Mouse (Mus musculus) forebrain, embryonic 10.5 days (tissue): ENCODE measurements at regions not wholly inside any gene's neighbourhood (a gene's known extent, or its start where the extent isn't known, plus 50 kb on each side); places are given as distances from the start of the nearest gene placed in this dataset.

ENCODE experiments used
- DNase-seq: peaks from one replicate; pipeline ENCODE4 v3.0.0-alpha.2; 2017; ENCODE audit warnings: low spot score; ENCODE audit errors: extremely low spot score
- H3K27ac ChIP-seq: fragments of 300-500 bp; sonication (generic); 2 replicates; pipeline ENCODE4 v1.5.1; 2016; ENCODE audit warnings: mild to moderate bottlenecking
- H3K27me3 ChIP-seq: fragments of 300-500 bp; sonication (generic); 2 replicates; pipeline ENCODE4 v1.6.1; 2016; ENCODE audit warnings: mild to moderate bottlenecking; ENCODE audit not compliant: poor library complexity, severe bottlenecking
- H3K36me3 ChIP-seq: fragments of 300-500 bp; sonication (generic); replicated peaks from 2 replicates; pipeline ENCODE4 v1.6.1; 2016; ENCODE audit warnings: mild to moderate bottlenecking, moderate library complexity
- H3K4me1 ChIP-seq: fragments of 300-500 bp; sonication (generic); 2 replicates; pipeline ENCODE4 v1.6.1; 2016
- H3K4me3 ChIP-seq: fragments of 300-500 bp; sonication (generic); 2 replicates; pipeline ENCODE4 v1.5.1; 2016; ENCODE audit warnings: mild to moderate bottlenecking, moderate library complexity
- H3K9me3 ChIP-seq: fragments of 300-500 bp; sonication (generic); 2 replicates; pipeline ENCODE4 v1.6.1; 2016; ENCODE audit warnings: mild to moderate bottlenecking, moderate library complexity
- WGBS: fragments of 180-500 bp; shearing (Covaris S2); methylation state at CpG from one replicate; pipeline ENCODE4 v1.1.7; 2016; 5-methylcytosine and 5-hydroxymethylcytosine counted together

GRCm38 (mm10) chr5:75737752-75738151, 163.0 kb downstream of the Kit start:
- H3K27ac ChIP-seq = no peak overlapping the region
- no peaks in the 10 kb centered on the region for H3K27me3 ChIP-seq
- H3K9me3 ChIP-seq = no peaks in the 10 kb centered on the region; the same call in 1 of the 2 replicates
- WGBS = 89% methylated on average over 7 of the region's 7 CpGs
- DNase-seq = no peak
- no peaks in the 10 kb centered on the region for H3K36me3 ChIP-seq
- H3K4me1 ChIP-seq = peaks cover 21% of the 10 kb centered on the region
- no peak overlapping the region for H3K4me3 ChIP-seq

- Histone ChIP-seq H3K36me3 (no peaks in the 10 kb centered on the region), H3K4me1 (peaks cover 21% of the 10 kb centered on the region), H3K4me3 (no peak overlapping the region), H3K27me3 (no peaks in the 10 kb centered on the region), H3K9me3 (no peaks in the 10 kb centered on the region; the same call in 1 of the 2 replicates), H3K27ac (no peak overlapping the region)
- DNase-seq = no peak
These were observed 161.6 kb downstream of the Kit start for GRCm38 (mm10) chr5:75736318-75736717.

- H3K27ac ChIP-seq = no peak overlapping the region
- no peaks in the 10 kb centered on the region; the same call in 1 of the 2 replicates for H3K9me3 ChIP-seq
- no peaks in the 10 kb centered on the region for H3K27me3 ChIP-seq
- 94% methylated on average over 14 of the region's 14 CpGs for WGBS
- peaks cover 12% of the 10 kb centered on the region for H3K4me1 ChIP-seq
- no peak overlapping the region for H3K4me3 ChIP-seq
- no peaks in the 10 kb centered on the region for H3K36me3 ChIP-seq
- DNase-seq = no peak
These were observed 159.8 kb downstream of the Kit start for GRCm38 (mm10) chr5:75734508-75734907.

- 96% methylated on average over 6 of the region's 6 CpGs for WGBS
- Histone ChIP-seq H3K4me1 (peaks cover 8% of the 10 kb centered on the region), H3K36me3 (no peaks in the 10 kb centered on the region)
These were observed 159.3 kb downstream of the Kit start for GRCm38 (mm10) chr5:75734043-75734442.

GRCm38 (mm10) chr5:75731236-75731635, 156.5 kb downstream of the Kit start:
- WGBS = 79% methylated on average over 4 of the region's 4 CpGs
- Histone ChIP-seq H3K36me3 (no peaks in the 10 kb centered on the region), H3K27ac (no peak overlapping the region), H3K4me1 (no peaks in the 10 kb centered on the region), H3K4me3 (no peak overlapping the region), H3K9me3 (no peaks in the 10 kb centered on the region; the same call in 1 of the 2 replicates), H3K27me3 (no peaks in the 10 kb centered on the region)
- no peak for DNase-seq

More at GRCm38 (mm10) chr5:75734043-75734442, 159.3 kb downstream of the Kit start:
- no peak for DNase-seq
- Histone ChIP-seq H3K27ac (no peak overlapping the region), H3K4me3 (no peak overlapping the region), H3K9me3 (no peaks in the 10 kb centered on the region; the same call in 1 of the 2 replicates), H3K27me3 (no peaks in the 10 kb centered on the region)

- DNase-seq = no peak
- Histone ChIP-seq H3K4me1 (no peaks in the 10 kb centered on the region), H3K36me3 (no peaks in the 10 kb centered on the region), H3K27me3 (no peaks in the 10 kb centered on the region), H3K27ac (no peak overlapping the region), H3K4me3 (no peak overlapping the region), H3K9me3 (no peaks in the 10 kb centered on the region)
- 77% methylated on average over 3 of the region's 3 CpGs for WGBS
These were observed 156.0 kb downstream of the Kit start for GRCm38 (mm10) chr5:75730698-75731097.

GRCm38 (mm10) chr5:75721291-75721690, 146.6 kb downstream of the Kit start:
- H3K27ac ChIP-seq = no peak overlapping the region
- H3K9me3 ChIP-seq = no peaks in the 10 kb centered on the region
- H3K36me3 ChIP-seq = no peaks in the 10 kb centered on the region
- 66% methylated on average over 2 of the region's 2 CpGs for WGBS
- no peaks in the 10 kb centered on the region for H3K27me3 ChIP-seq
- peaks cover 14% of the 10 kb centered on the region for H3K4me1 ChIP-seq
- no peak for DNase-seq
- no peak overlapping the region for H3K4me3 ChIP-seq

GRCm38 (mm10) chr5:75720091-75720940, 145.6 kb downstream of the Kit start:
- no peak overlapping the region for H3K4me3 ChIP-seq
- no peak for DNase-seq
- no peaks in the 10 kb centered on the region for H3K36me3 ChIP-seq
- peaks cover 14% of the 10 kb centered on the region for H3K4me1 ChIP-seq
- 82% methylated on average over 15 of the region's 15 CpGs for WGBS
- no peak overlapping the region for H3K27ac ChIP-seq
- no peaks in the 10 kb centered on the region for H3K9me3 ChIP-seq
- H3K27me3 ChIP-seq = no peaks in the 10 kb centered on the region

GRCm38 (mm10) chr5:75718511-75719225, 144.0 kb downstream of the Kit start:
- Histone ChIP-seq H3K9me3 (no peaks in the 10 kb centered on the region), H3K4me3 (no peak overlapping the region), H3K4me1 (peaks cover 14% of the 10 kb centered on the region), H3K27me3 (no peaks in the 10 kb centered on the region), H3K36me3 (no peaks in the 10 kb centered on the region), H3K27ac (no peak overlapping the region)
- DNase-seq = no peak
- 91% methylated on average over 12 of the region's 12 CpGs for WGBS
